Mouse (Mus musculus): ENCODE measurements around the gene Gm37240. TPM values are rescaled to one million over a fixed set of nuclear protein-coding genes. Genes with fewer than 3 reads are reported as not detected.

Gm37240 gene
- polyA plus RNA-seq, 1 experiment from 2014 or later = 10.8 TPM

DNA sequence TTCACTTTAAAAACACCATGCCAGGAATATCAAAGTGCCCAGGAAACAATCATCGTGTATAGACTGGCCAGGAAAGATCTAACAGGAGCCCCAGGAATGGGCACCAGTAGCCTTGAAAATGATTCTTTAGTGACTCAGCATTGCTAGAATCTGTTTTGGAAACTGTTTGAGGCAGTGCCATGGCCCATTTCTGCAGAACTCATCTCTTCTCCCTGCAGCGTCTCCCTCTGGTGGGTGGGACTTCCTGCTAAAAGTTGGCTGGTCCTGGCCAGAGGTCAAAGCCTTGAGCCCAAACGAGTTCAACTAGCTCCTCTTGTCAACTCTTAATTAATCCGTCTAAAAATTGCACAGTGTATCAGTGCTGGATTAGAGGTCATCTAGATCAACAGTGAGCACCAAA is 833.8 kb downstream of the Gm37240 start:
- ChIA-PET POLR2A (no interaction called here), CTCF (no interaction called here)
- in situ Hi-C loops (cut with MboI; ENCODE audit: low pct_unique_long_range_greater_than_20kb) = no loop called here
- DNase-seq (ENCODE audit: low read depth, low spot score) = no peak
- no peak for TF ChIP-seq CTCF (IDR thresholded peaks at IDR 0.05)
- ATAC-seq = no peak
- peaks cover 7% of the 10 kb centered on the region for H3K27me3 ChIP-seq

- ATAC-seq (no peak), DNase-seq (ENCODE audit: low read depth, low spot score) (no peak)
- no peak for TF ChIP-seq CTCF (IDR thresholded peaks at IDR 0.05)
- ChIA-PET CTCF (no interaction called here), POLR2A (no interaction called here)
- in situ Hi-C loops (cut with MboI; ENCODE audit: low pct_unique_long_range_greater_than_20kb) = no loop called here
- H3K27me3 ChIP-seq = peaks cover 7% of the 10 kb centered on the region
These were observed 835.1 kb downstream of the Gm37240 start for GRCm38 (mm10) chr3:85052196-85052595.

DNA sequence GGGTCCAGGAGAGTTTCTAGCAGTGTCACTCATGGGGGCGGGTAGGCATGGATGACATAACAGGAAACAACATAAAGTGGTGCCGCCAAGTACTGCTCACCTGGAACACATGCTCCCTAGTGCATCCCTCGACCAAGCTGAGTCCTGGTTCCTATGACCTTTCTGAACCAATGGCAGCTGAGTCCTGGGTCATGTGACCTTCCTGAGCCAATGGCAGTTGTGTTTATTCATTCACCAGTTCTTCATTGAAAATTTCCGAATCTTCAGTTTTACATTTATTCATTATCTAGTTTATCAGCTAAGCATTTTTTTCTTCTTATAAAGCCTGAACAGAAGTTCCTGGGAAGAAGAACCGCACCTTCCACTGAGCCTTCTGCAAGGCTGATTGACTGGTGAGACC is 838.7 kb downstream of the Gm37240 start:
- H3K27me3 ChIP-seq = no peaks in the 10 kb centered on the region
- CTCF ChIA-PET = interaction anchor here (1.3 to 1.7 kb wide), 2 partner anchors 17 to 29 kb away, joined by 3 to 4 read pairs; no protein-coding TSS in a partner anchor
- POLR2A ChIA-PET = no interaction called here
- in situ Hi-C loops (cut with MboI; ENCODE audit: low pct_unique_long_range_greater_than_20kb) = no loop called here
- DNase-seq (ENCODE audit: low read depth, low spot score) (no peak), ATAC-seq (no peak)
- TF ChIP-seq CTCF (IDR thresholded peaks at IDR 0.05) = no peak

- H3K27me3 ChIP-seq = no peaks in the 10 kb centered on the region
- POLR2A ChIA-PET = no interaction called here
- in situ Hi-C loops (cut with MboI; ENCODE audit: low pct_unique_long_range_greater_than_20kb) = no loop called here
- no peak for ATAC-seq
- DNase-seq (ENCODE audit: low read depth, low spot score) = no peak
- no peak for TF ChIP-seq CTCF (IDR thresholded peaks at IDR 0.05)
- CTCF ChIA-PET = no interaction called here
These were observed 843.6 kb downstream of the Gm37240 start for GRCm38 (mm10) chr3:85043679-85044218.

GRCm38 (mm10) chr3:85042126-85042525 is 845.2 kb downstream of the Gm37240 start:
- TF ChIP-seq CTCF (IDR thresholded peaks at IDR 0.05) = no peak
- ATAC-seq (no peak), DNase-seq (ENCODE audit: low read depth, low spot score) (no peak)
- in situ Hi-C loops (cut with MboI; ENCODE audit: low pct_unique_long_range_greater_than_20kb) = no loop called here
- ChIA-PET CTCF (interaction anchor here (1.8 kb wide), 1 partner anchor 17 kb away, joined by 5 read pairs; no protein-coding TSS in a partner anchor), POLR2A (interaction anchor here (1.2 kb wide), 1 partner anchor 15 kb away, joined by 3 read pairs; no protein-coding TSS in a partner anchor)
- H3K27me3 ChIP-seq = no peaks in the 10 kb centered on the region

DNA sequence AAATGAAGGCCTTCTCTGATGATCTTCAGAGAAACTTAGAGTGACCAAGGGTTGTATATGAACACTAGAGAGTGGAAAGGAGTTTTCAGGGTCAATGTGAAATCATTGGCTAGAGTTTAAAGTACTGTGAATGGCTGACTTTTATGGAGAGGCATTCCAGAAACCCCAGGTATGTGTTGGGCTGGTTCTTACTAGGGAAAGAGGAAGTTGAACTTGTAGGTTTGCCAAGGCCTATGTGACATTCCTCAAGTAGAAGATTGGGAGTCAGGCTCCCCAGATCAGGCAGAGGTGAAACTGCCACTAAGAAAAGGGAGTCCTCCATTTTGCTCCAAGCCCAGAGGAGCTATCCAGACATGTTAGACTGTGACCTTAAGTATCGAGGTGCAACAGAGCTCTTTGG is 858.2 kb downstream of the Gm37240 start:
- no peak for DNase-seq (ENCODE audit: low read depth, low spot score)
- ATAC-seq = no peak
- ChIA-PET POLR2A (interaction anchor here (0.5 kb wide), 1 partner anchor 52 kb away, joined by 5 read pairs; no protein-coding TSS in a partner anchor), CTCF (no interaction called here)
- no peaks in the 10 kb centered on the region for H3K27me3 ChIP-seq
- no peak for TF ChIP-seq CTCF (IDR thresholded peaks at IDR 0.05)
- in situ Hi-C loops (cut with MboI; ENCODE audit: low pct_unique_long_range_greater_than_20kb) = no loop called here

- ATAC-seq = peak; percentile 83
- in situ Hi-C loops (cut with MboI; ENCODE audit: low pct_unique_long_range_greater_than_20kb) = no loop called here
- peak; percentile 94 for DNase-seq (ENCODE audit: low read depth, low spot score)
- ChIA-PET POLR2A (interaction anchor here (0.9 to 1.1 kb wide), 3 partner anchors 9 to 105 kb away, joined by 3 read pairs; no protein-coding TSS in a partner anchor), CTCF (interaction anchor here (0.8 to 1.5 kb wide), 11 partner anchors 9 to 305 kb away, joined by 3 to 5 read pairs (median 3); no protein-coding TSS in a partner anchor)
- TF ChIP-seq CTCF (IDR thresholded peaks at IDR 0.05) = peak; percentile 66
- H3K27me3 ChIP-seq = no peaks in the 10 kb centered on the region
These were observed 862.3 kb downstream of the Gm37240 start for GRCm38 (mm10) chr3:85024817-85025705.

GRCm38 (mm10) chr3:85024237-85024636 is 863.1 kb downstream of the Gm37240 start:
- no peaks in the 10 kb centered on the region for H3K27me3 ChIP-seq
- no peak for DNase-seq (ENCODE audit: low read depth, low spot score)
- TF ChIP-seq CTCF (IDR thresholded peaks at IDR 0.05) = no peak
- in situ Hi-C loops (cut with MboI; ENCODE audit: low pct_unique_long_range_greater_than_20kb) = no loop called here
- CTCF ChIA-PET = interaction anchor here (0.8 to 1.5 kb wide), 8 partner anchors 9 to 306 kb away, joined by 3 to 5 read pairs (median 4); no protein-coding TSS in a partner anchor
- POLR2A ChIA-PET = interaction anchor here (1.0 kb wide), 1 partner anchor 104 kb away, joined by 3 read pairs; no protein-coding TSS in a partner anchor
- no peak for ATAC-seq

DNA sequence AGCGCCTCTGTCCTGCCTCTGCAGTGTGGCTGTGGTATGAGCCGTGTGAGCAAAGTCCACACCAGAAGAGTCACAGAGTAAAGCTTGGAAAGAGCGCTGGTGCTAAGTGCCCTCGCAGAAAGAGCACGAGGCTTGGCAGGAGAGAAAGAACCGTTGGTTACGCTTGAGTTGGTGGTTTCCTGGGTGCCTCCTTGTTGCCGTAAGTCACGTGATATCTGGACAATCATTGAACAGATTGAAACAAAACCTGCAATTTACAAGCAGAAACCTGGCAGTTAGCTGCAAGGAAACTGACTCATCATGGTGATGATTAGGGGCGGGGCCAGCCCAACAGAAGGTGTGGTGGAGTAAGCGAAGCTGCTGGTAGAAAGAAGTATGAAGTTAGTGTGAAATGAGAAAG is 864.5 kb downstream of the Gm37240 start:
- peak; percentile 95 for DNase-seq (ENCODE audit: low read depth, low spot score)
- ATAC-seq = peak; percentile 55
- POLR2A ChIA-PET = no interaction called here
- no peaks in the 10 kb centered on the region for H3K27me3 ChIP-seq
- no peak for TF ChIP-seq CTCF (IDR thresholded peaks at IDR 0.05)
- CTCF ChIA-PET = interaction anchor here (1.0 to 1.4 kb wide), 4 partner anchors 8 to 39 kb away, joined by 3 to 4 read pairs (median 3); no protein-coding TSS in a partner anchor
- in situ Hi-C loops (cut with MboI; ENCODE audit: low pct_unique_long_range_greater_than_20kb) = no loop called here

- TF ChIP-seq CTCF (IDR thresholded peaks at IDR 0.05) = no peak
- no peak for DNase-seq (ENCODE audit: low read depth, low spot score)
- no peak for ATAC-seq
- in situ Hi-C loops (cut with MboI; ENCODE audit: low pct_unique_long_range_greater_than_20kb) = no loop called here
- no peaks in the 10 kb centered on the region for H3K27me3 ChIP-seq
- POLR2A ChIA-PET = interaction anchor here (1.1 kb wide), 1 partner anchor 17 kb away, joined by 4 read pairs; no protein-coding TSS in a partner anchor
- CTCF ChIA-PET = interaction anchor here (1.0 to 1.4 kb wide), 2 partner anchors 31 to 39 kb away, joined by 3 read pairs; no protein-coding TSS in a partner anchor
These were observed 865.5 kb downstream of the Gm37240 start for GRCm38 (mm10) chr3:85021816-85022215.

Measured in Patski (cell line).